Mouse (Mus musculus) thymus, adult 2 months (tissue): ENCODE measurements at regions not wholly inside any gene's neighbourhood (a gene's known extent, or its start where the extent isn't known, plus 50 kb on each side); places are given as distances from the start of the nearest gene placed in this dataset.
"Not testable (repeated sequence)": the region's sequence is repeated elsewhere in the genome, so short reads cannot be mapped to it uniquely, and the experiment has no call there.

Experiments used
- DNase-seq: peaks from one replicate; pipeline ENCODE4 v3.0.0; 2021
- H3K27ac ChIP-seq: fragments of 200-500 bp; 2 replicates; pipeline ENCODE4 v1.5.1; 2012; ENCODE audit warnings: low read length, control low read depth; ENCODE audit not compliant: control insufficient read depth, insufficient read depth
- H3K27me3 ChIP-seq: fragments of 200-500 bp; 2 replicates; pipeline ENCODE4 v1.6.1; 2012; ENCODE audit warnings: mild to moderate bottlenecking, low read length, moderate library complexity, mixed read lengths; ENCODE audit not compliant: control insufficient read depth, insufficient read depth
- H3K36me3 ChIP-seq: fragments of 200-500 bp; 2 replicates; pipeline ENCODE4 v1.6.1; 2012; ENCODE audit warnings: mild to moderate bottlenecking, low read length, moderate library complexity; ENCODE audit not compliant: control insufficient read depth, insufficient read depth
- H3K4me1 ChIP-seq: fragments of 200-500 bp; replicated peaks from 2 replicates; pipeline ENCODE4 v1.6.1; 2012; ENCODE audit warnings: low read length; ENCODE audit not compliant: control insufficient read depth, insufficient read depth
- H3K4me3 ChIP-seq: fragments of 200-500 bp; 2 replicates; pipeline ENCODE4 v1.5.1; 2012; ENCODE audit warnings: mild to moderate bottlenecking, low read length, control low read depth, moderate library complexity; ENCODE audit not compliant: control insufficient read depth, insufficient read depth
- CTCF ChIP-seq: fragments of 200-500 bp; IDR thresholded peaks from 2 replicates; pipeline ENCODE4 v1.5.1; 2012; ENCODE audit warnings: mild to moderate bottlenecking, control low read depth, low read length, moderate library complexity, borderline replicate concordance; ENCODE audit not compliant: control insufficient read depth, poor library complexity, insufficient read depth; ENCODE audit errors: extremely low read depth
- POLR2A ChIP-seq: fragments of 200-500 bp; IDR thresholded peaks from 2 replicates; pipeline ENCODE4 v1.6.1; 2012; ENCODE audit warnings: mild to moderate bottlenecking, low read length, control low read depth, moderate library complexity; ENCODE audit not compliant: control insufficient read depth, poor library complexity, insufficient read depth; ENCODE audit errors: extremely low read depth
- WGBS: fragments of 180-500 bp; shearing (Covaris S2); methylation state at CpG from one replicate; pipeline ENCODE4 v1.1.7; 2018; 5-methylcytosine and 5-hydroxymethylcytosine counted together

GRCm38 (mm10) chr12:69467363-69467762, 95.1 kb upstream of the Gm9887 start:
- peaks cover 11% of the 10 kb centered on the region for H3K4me1 ChIP-seq
- WGBS, result 85% methylated on average over 4 of the region's 4 CpGs
- TF ChIP-seq POLR2A (no peak), CTCF (no peak)
- no peaks in the 10 kb centered on the region for H3K36me3 ChIP-seq
- H3K27ac ChIP-seq, result no peak overlapping the region
- no peak overlapping the region for H3K4me3 ChIP-seq
- H3K27me3 ChIP-seq, result no peaks in the 10 kb centered on the region; the same call in 1 of the 2 replicates
- no peak for DNase-seq

DNA sequence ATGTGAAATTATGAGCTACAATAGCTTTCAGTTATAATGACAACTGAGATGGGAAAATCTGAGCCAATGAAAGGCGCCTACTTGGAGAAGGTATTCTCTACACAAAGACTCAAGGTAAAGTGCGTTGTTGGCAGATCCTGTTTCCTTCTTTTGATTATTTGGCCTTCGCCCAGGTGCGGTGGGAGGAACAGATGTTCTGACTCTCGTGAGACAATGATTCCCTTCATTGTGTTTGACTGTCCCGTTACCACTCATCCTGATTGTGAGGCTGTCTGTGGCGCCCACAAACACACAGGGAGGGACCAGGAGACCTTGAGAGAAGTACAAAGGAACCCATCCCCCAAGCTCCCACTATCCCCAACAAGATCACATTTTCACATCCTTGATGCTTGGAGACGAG, 92.6 kb upstream of the Gm9887 start:
- WGBS, result 70% methylated on average over 8 of the region's 8 CpGs
- DNase-seq, result no peak

GRCm38 (mm10) chr12:69463327-69463726, 91.1 kb upstream of the Gm9887 start:
- not testable (repeated sequence) for H3K4me3 ChIP-seq, DNase-seq, H3K36me3 ChIP-seq, H3K27me3 ChIP-seq, H3K27ac ChIP-seq
- WGBS, result 96% methylated on average over 6 of the region's 6 CpGs
- H3K4me1 ChIP-seq, result peaks cover 24% of the 10 kb centered on the region

More for the DNA sequence above, 92.6 kb upstream of the Gm9887 start:
- Histone ChIP-seq H3K27ac (no peak overlapping the region), H3K27me3 (no peaks in the 10 kb centered on the region), H3K36me3 (no peaks in the 10 kb centered on the region), H3K4me3 (no peak overlapping the region), H3K4me1 (peaks cover 14% of the 10 kb centered on the region)
- TF ChIP-seq POLR2A (no peak), CTCF (no peak)

GRCm38 (mm10) chr12:69461888-69462840, 89.9 kb upstream of the Gm9887 start:
- Histone ChIP-seq H3K4me3 (peak overlapping the region; percentile 61), H3K36me3 (no peaks in the 10 kb centered on the region), H3K4me1 (peaks cover 32% of the 10 kb centered on the region), H3K27me3 (no peaks in the 10 kb centered on the region), H3K27ac (peak overlapping the region; percentile 35)
- DNase-seq, result peak; percentile 77
- WGBS, result 29% methylated on average over 30 of the region's 30 CpGs
- no peak for TF ChIP-seq CTCF
- no peak for TF ChIP-seq POLR2A

DNA sequence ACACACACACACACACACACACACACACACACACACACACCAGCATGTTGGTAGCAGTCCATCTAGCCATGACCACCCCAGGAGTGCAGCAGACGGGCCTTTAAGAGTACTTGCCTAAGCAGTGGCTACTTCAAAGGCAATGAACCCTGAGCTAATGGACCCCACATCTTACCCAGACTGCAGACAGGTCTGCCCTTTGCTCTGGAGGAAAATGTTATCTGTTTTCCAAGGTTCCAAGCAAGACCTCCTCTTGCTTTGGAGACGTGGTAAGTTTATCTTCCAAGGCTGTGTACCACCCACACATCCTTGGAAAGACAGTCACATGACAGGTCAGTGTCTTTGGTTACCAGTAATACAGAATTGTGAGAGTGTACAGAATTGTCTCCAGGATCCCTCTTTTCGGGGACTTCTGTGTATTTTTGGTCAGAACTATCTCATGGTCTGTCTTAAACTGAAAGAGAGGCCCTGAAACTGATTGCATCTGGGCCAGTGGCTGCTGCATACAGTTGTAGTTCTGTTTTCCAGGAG, 88.4 kb upstream of the Gm9887 start:
- H3K36me3 ChIP-seq, result no peaks in the 10 kb centered on the region
- DNase-seq, result no peak
- TF ChIP-seq CTCF, result no peak
- no peak for TF ChIP-seq POLR2A
- 95% methylated on average over 3 of the region's 3 CpGs for whole genome bisulfite sequencing
- H3K27ac ChIP-seq, result no peak overlapping the region
- H3K4me1 ChIP-seq, result peaks cover 42% of the 10 kb centered on the region
- H3K27me3 ChIP-seq, result no peaks in the 10 kb centered on the region
- no peak overlapping the region for H3K4me3 ChIP-seq

- no peaks in the 10 kb centered on the region for H3K36me3 ChIP-seq
- DNase-seq, result peak; percentile 59
Measured at GRCm38 (mm10) chr12:69458170-69458841, 86.0 kb upstream of the Gm9887 start.

More at GRCm38 (mm10) chr12:69458170-69458841, 86.0 kb upstream of the Gm9887 start:
- TF ChIP-seq CTCF (no peak), POLR2A (no peak)
- H3K27me3 ChIP-seq, result no peaks in the 10 kb centered on the region
- H3K4me3 ChIP-seq, result 0 out of 2 replicates have a peak overlapping the region, but pooled peaks have one; percentile 8
- H3K4me1 ChIP-seq, result peaks cover 39% of the 10 kb centered on the region
- WGBS, result 3% methylated on average over 14 of the region's 14 CpGs
- H3K27ac ChIP-seq, result peak overlapping the region; percentile 95
